Mouse (Mus musculus): ENCODE data around the gene Il11ra1. TPM values are rescaled to one million over a fixed set of nuclear protein-coding genes. Genes with fewer than 3 reads are reported as not detected.
A peak's percentile ranks its signal among the peaks of the same experiment; 100 is the strongest.
"Not testable (repeated sequence)": the region's sequence is repeated elsewhere in the genome, so short reads cannot be mapped to it uniquely, and the experiment has no call there.

Il11ra1 gene
- total RNA-seq, 2 experiments from 2014 or later, result 85.5 to 91.8 TPM

- intact Hi-C loops (cut with DNase I), result no loop called here
- peak in 1 of 2 experiments; percentile 22 for DNase-seq
Measured at GRCm38 (mm10) chr4:41740380-41741157, 40.8 kb downstream of the Il11ra1 start.

- DNase-seq, result peak; percentile 89 to 93
- intact Hi-C loops (cut with DNase I), result no loop called here
Measured at GRCm38 (mm10) chr4:41741158-41741560, 41.4 kb downstream of the Il11ra1 start.

DNA sequence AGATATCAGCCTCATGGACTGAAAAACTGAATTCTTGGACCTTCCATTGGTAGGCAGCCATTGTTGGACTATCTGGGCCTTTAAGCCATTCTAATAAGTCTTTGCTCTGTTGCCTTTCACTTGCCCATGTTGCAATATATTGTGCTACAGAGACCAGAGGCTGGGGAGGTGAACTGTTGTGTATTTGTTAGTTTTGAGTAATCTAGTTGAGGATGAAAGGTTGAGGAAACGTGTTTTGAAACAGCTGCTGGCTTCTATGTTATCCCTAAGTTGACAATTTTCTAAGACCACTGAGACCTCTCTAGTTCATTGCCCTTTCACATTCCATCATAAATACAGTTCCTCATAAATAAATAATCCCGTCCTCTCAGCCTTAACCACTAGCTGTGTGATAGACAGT is 44.3 kb downstream of the Il11ra1 start:
- intact Hi-C loops (cut with DNase I), result no loop called here
- no peak for DNase-seq

DNA sequence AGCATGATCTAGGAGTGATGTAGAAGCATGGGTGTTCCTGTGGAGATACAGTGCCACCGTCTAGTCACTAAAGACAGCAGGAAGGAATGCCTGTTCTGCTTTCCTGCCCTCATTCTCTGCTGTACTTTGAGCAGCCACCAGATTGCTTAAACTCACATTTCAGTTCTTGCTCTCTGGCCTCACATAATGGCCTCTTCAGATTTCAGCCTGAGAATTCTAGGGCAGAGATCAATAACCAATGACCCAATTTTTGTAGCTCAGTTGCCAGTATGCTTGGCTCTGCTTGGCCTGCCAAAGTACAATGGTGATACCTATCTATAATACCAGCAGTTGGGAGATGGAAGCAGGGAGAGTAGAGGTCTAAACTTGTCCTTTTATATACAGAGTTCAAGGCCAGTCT is 45.2 kb downstream of the Il11ra1 start:
- intact Hi-C loops (cut with DNase I), result no loop called here
- DNase-seq, result no peak

DNA sequence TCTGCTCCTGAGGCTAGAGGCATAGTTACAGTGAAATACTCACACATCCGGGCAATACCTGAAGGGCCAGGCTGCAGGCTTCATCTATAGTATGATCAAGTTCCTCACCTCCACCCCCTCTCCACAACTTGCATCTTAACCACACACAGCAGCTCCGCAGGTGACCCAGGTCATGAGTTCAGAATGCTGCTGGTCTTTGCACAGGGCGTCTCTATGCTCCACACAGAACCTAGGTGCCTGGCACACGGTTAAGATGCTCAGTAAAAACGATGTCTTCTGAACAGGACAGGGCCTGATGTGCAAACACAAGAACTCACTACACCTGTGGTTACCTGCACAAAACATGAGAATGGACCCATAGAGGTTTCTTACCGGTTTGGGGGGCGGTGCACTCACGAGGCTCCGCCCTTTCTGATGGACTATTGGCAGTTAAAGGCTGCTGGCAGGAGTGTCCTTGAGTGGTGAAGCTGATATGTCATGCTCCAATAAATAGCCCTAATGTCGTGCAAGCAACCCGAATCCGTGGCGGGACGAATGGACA is 55.1 kb downstream of the Il11ra1 start, which contains the start of gene Galt:
Gene Galt, plus strand, starts transcription at position 432 of the 541 bp plus-strand sequence.
- DNase-seq, result no peak
- intact Hi-C loops (cut with DNase I), result loop anchor here (2.0 kb wide), 1 partner anchor 20 kb away; the partner anchor contains the start of gene Ccl27a

DNA sequence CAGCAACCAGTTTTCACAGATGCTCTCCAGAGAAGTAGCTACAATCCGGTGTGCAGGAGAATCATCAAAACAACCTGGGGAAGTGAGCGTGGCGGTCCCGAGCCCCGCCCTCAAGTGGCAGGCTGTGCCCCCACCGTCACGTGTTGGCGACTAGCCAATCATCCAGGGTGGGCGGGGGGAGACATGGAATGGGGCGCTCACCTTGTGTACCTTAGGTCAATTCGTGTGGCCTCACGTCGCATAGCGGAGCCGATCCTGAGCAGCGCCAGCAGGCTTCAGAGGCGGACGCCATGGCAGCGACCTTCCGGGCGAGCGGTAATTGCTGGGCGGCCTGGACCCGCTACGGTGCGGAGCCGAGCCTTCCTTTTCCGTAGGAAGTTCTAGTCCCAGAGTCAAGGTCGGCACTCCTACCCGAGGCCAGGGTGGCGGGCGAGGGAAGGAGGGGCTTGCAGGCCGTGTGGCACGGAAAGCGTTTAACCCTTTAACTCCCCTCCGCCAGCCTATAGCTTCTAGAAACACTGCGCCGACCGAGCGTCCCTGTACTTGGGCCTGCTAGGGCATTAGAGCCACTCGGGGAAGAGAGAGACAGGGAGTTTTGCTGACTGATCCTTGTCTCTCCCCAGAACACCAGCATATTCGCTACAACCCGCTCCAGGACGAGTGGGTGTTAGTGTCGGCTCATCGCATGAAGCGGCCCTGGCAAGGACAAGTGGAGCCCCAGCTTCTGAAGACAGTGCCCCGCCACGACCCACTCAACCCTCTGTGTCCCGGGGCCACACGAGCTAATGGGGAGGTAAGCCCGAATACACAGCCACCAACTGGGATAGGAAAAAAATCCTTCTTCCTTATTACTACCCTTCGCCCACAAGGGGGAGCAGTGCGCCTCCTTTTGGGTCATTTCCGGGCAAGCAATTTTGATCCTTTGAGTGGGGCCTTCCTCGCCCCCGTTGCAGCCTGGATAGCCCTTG is 55.8 kb downstream of the Il11ra1 start, which contains the start of gene Sigmar1:
Gene Sigmar1, minus strand, starts transcription at position 820 of the 968 bp plus-strand sequence.
- peak; percentile 84 to 89 for DNase-seq
- intact Hi-C loops (cut with DNase I), result loop anchor here (2.0 kb wide), 1 partner anchor 19 kb away; the partner anchor contains the start of gene Ccl27a

GRCm38 (mm10) chr4:41756440-41756839 is 56.7 kb downstream of the Il11ra1 start:
- DNase-seq, result no peak
- intact Hi-C loops (cut with DNase I), result no loop called here

DNA sequence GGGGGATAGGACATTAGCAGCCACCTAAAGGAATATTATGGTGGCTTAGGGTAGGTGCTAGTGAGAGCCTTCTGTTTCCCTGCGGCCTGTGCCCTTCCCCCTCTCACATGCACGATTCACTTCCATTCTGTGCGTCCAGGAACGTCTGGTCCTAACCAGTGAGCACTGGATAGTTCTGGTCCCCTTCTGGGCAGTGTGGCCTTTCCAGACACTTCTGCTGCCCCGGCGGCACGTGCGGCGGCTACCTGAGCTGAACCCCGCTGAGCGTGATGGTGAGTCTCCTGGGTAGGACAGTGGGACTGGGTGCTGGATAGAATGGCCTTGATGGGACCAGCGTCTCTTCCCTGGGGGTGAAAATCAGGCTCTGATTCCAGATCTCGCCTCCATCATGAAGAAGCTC is 57.5 kb downstream of the Il11ra1 start:
- DNase-seq, result no peak
- intact Hi-C loops (cut with DNase I), result no loop called here

- intact Hi-C loops (cut with DNase I), result no loop called here
- DNase-seq, result no peak
Measured at GRCm38 (mm10) chr4:41758021-41758420, 58.2 kb downstream of the Il11ra1 start.

GRCm38 (mm10) chr4:41758701-41759100 is 58.9 kb downstream of the Il11ra1 start:
- intact Hi-C loops (cut with DNase I), result no loop called here
- no peak for DNase-seq

- intact Hi-C loops (cut with DNase I), result no loop called here
- DNase-seq, result peak in 1 of 2 experiments; percentile 37
Measured at GRCm38 (mm10) chr4:41759206-41759605, 59.4 kb downstream of the Il11ra1 start.

GRCm38 (mm10) chr4:41759656-41760287 is 60.0 kb downstream of the Il11ra1 start:
- no peak for DNase-seq
- intact Hi-C loops (cut with DNase I), result no loop called here

DNA sequence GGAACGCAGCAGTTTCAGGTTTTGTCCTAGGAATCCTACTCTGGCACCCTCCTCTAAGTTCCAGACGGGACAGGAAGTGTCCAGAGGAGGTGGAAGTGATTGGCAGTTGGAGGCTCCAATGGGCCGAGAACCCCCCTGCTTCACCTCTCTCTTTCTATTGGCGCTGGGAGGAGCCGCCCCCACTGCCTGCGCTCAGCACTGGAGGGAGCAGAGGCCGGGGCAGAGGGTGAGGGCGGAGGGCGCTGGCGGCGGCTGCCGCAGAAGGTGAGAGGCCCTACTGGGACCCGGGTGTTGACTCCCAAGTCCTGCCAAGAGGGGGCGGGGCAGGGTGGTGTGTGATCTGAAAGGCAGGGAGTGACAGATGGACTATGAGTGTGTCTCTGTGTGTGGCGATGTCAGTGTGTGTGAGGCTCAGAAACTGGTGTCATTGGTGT is 60.5 kb downstream of the Il11ra1 start:
- intact Hi-C loops (cut with DNase I), result no loop called here
- DNase-seq, result peak; percentile 90

- intact Hi-C loops (cut with DNase I), result no loop called here
- DNase-seq, result no peak
Measured at GRCm38 (mm10) chr4:41760911-41761310, 61.1 kb downstream of the Il11ra1 start.

DNA sequence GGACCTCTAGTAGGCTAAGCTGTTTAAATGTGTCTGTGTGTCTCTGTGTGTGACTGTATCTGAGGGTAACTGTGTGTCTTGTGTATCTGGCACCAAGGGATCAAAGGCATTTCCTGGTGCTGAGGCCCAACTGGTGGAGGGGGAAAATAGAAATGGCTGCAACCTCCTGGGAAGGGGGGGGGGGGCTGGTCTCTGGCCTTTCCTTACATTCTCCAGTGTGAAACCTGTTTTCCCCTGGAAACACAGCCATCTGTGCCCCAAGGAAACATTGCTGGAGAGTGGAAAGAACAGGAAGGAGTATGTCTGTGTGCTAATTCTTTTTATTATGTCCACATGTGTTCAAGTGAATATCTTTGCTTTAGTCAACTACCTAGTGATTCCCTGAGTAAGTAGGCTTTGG is 61.9 kb downstream of the Il11ra1 start:
- intact Hi-C loops (cut with DNase I), result no loop called here
- DNase-seq, result no peak

GRCm38 (mm10) chr4:41762099-41762687 is 62.4 kb downstream of the Il11ra1 start:
- intact Hi-C loops (cut with DNase I), result no loop called here

GRCm38 (mm10) chr4:41762688-41763114 is 62.9 kb downstream of the Il11ra1 start:
- peak; percentile 69 to 70 for DNase-seq
- intact Hi-C loops (cut with DNase I), result not testable (repeated sequence)

More at GRCm38 (mm10) chr4:41762099-41762687, 62.4 kb downstream of the Il11ra1 start:
- no peak for DNase-seq

- intact Hi-C loops (cut with DNase I); DNase-seq: not testable (repeated sequence)
Measured at GRCm38 (mm10) chr4:41763176-41763575, 63.4 kb downstream of the Il11ra1 start.

- DNase-seq; intact Hi-C loops (cut with DNase I): not testable (repeated sequence)
Measured at GRCm38 (mm10) chr4:41767301-41767700, 67.5 kb downstream of the Il11ra1 start.

DNA sequence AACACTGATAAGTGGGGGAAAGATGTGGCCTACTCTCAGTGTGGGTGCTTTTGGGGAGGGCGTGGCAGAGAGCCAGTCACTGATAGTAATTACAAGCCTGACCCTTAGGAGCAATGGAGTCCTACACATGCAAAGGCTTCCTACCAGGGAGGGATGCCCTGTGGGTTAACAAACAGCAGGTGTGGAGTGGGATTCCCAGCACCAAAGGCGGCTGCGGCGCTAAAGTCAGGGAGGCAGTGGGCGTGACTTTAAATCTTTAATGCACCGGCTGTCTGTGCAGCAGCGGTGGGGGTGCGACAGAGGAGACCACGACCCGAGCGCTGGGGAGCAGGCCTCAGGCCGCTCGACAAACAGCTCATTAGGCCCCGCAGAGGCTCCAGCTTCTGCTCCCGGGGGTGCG is 73.2 kb downstream of the Il11ra1 start:
- DNase-seq; intact Hi-C loops (cut with DNase I): not testable (repeated sequence)

Data from heart, postnatal 36 days (tissue).